Mouse (Mus musculus): ENCODE results near the gene Gm28635.
A peak's percentile ranks its signal among the peaks of the same experiment; 100 is the strongest.

Gm28635 gene

DNA sequence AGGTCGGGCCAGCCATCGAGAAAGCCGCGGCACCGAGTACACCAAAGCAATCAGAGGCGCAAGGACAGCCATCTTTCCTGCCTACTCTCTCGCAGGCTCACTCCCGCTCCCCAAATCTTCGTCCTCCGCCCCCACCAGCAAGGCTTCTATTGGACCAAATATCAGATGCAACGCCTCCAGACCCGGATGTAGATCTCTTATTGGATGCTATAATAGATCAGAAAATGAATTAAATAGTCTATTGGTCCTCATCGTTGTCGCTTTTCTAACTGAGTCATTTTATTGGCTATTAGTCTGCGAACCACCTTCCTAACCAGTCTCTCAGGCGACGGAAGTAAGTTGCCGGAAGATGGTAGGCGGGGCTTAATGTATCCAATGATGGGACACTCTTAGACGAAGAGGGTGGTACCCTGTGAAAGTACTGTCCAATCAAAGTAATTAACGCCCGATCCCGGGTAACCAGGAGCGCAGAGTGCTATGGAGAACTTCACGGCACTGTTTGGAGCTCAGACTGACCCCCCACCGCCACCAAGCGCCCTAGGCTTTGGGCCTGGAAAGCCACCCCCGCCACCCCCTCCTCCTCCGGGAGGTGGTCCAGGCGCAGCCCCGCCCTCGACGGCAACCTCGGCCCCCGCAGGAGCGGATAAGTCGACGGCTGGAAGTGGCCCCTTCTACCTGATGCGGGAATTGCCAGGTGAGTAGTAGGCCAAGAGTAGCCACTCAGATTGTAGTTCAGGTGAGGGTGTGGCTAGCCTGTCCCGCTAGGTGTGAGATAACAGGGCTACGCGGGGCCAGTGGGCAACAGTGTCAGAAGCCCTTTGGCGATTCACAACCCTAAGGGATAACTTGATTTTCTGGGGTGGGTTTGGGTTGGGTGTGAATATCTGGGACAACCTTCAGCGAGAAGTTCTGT lies at the start of gene Gm28635, which contains the start of gene Med19:
Gene Gm28635 (minus strand): TSS at position 74 of the 913 bp plus-strand sequence.
Gene Med19 (plus strand): TSS at position 435 of the 913 bp plus-strand sequence.
- peak; percentile 87 to 94 for DNase-seq

DNA sequence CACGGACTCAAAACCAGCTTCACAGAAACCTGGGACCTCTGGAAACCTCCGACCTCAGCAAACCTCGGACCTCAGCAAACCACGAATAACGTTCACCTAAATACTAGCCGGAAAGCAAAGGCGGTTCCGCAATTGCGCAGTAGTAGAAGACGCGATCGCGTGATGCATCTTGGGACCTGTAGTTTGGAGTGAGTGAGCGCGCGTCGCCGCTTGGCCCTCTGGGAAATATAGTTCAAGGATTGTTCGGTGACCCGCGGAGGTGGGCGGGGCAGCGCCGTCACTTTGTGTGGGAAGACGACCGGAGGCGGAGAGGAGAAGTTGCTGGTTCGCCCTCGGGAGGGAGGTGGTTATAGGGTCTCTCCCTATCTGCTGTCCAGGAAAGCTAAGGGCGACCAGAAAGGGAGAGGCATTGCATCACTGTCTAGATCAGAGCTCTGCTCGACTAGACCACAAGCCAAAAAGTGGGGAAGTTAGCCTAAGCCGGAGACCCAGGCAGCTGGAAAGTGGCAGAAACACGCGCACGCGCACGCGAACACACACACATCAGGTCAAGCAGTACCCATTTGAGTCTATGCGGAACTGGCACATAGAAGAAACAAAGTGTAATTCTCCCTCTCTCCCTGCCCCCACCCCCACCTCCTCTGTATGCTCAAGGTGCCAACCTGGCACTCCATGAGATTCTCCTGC lies 49.5 kb upstream of the Gm28635 start, which contains the start of gene Clp1:
Gene Clp1 (minus strand): TSS at position 179 of the 687 bp plus-strand sequence.
- peak; percentile 96 to 98 for DNase-seq

DNA sequence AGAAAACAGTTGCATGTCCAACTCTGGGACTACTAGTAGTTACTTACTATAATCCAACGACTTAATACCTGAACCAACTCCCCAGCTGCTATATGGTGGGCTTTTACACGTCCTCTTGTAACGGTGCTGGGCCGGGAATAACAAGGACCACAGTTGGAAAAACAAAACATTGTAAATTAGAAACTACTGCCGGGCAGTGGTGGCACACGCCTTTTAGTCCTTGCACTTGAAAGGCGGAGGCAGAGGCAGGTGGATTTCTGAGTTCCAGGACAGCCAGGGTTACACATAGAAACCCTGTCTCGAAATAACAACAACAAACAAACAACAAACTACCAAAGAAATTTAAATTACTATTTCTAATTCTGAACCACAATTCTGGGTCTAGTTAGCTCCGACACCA lies 48.9 kb upstream of the Gm28635 start:
- no peak for DNase-seq

DNA sequence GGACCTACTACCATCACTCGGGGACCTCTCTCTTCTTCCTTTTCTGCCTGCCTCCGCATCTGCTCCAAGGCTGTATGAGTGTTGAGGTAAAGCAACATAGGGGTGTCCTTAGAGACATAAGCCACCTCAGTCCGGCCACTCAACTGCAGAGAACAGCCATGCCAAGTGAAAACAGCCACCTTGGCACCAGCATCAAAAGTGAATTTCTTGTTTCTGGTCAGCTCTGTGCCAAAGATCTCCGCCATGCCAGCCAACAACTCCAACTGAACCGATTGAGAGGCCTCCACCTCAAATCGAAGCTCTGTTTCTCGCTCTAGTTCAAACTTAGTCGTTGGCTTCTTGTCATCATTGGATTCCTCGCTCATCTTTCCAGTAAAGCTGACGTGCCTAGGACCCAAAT lies 47.9 kb upstream of the Gm28635 start:
- no peak for DNase-seq

DNA sequence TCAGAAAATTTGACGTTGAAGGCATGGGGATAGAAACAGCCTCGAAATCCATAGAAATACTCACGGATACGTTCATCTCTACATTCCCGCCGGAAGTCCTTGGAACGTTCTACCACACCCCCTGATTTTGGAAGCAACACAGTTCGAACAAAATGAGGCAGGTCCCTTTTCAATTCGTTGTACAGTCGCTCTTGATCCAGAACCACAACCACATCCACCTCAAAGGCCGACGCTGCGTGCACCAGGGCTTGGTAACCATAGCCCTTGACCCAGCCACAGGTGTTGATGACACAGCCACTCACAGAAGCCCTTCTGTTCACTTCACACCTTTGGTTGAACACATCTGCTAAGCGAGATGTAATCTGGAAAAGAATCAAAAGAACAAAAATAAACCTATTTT lies 46.0 kb upstream of the Gm28635 start:
- no peak for DNase-seq

DNA sequence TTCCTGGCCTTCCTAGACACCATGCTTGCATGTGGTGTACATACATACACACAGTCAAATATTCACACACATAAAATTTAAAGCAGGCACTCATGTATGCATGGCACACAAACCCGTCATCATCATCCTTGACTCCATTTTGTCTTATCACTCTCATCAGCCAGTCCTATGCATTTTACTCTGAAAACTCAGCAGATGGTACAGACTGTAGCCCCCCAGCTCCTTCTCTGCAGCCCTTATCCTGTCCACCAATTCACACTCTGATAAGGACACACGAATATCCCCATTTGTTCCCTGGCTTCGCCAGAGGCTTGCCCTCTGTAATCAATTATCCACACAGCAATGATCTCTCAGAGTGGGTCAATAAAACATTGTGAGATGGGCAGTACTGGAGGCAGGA lies 43.3 kb upstream of the Gm28635 start:
- no peak for DNase-seq

DNA sequence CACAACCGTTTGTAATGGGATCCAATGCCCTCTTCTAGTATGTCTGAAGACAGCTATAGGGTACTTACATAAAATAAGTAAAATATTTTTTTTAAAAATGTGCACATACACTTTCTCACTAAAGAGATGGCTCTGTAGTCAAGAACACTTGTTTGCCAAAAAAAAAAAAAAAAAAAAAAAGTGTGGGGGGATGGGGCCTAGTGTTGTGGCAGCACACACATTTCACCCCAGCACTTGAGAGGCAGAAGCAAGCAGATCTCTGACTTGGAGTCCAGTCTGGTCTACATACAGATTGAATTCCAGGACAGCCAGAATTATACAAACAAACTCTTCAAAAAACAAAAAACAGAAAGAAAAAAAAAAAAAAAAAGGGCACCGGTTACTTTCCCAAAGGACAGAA lies 42.9 kb upstream of the Gm28635 start:
- no peak for DNase-seq

DNA sequence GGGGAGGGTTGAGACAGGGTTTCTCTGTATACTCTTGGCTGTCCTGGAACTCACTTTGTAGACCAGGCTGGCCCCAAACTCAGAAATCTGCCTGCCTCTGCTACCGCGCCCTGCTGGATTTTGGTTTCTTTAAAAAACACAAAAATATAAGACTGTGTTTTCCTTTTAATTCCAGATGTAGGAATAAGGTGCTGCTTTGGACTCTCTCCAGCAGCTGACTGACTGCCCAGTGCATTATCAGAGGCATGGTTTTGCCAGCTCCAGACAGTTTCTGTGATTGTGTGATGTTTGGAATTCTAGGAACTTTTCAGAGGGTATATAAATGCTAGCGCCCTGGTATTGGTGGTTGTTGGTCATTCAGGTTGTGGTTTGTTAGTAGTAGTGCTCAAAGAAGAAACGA lies 39.5 kb upstream of the Gm28635 start:
- DNase-seq, result no peak

DNA sequence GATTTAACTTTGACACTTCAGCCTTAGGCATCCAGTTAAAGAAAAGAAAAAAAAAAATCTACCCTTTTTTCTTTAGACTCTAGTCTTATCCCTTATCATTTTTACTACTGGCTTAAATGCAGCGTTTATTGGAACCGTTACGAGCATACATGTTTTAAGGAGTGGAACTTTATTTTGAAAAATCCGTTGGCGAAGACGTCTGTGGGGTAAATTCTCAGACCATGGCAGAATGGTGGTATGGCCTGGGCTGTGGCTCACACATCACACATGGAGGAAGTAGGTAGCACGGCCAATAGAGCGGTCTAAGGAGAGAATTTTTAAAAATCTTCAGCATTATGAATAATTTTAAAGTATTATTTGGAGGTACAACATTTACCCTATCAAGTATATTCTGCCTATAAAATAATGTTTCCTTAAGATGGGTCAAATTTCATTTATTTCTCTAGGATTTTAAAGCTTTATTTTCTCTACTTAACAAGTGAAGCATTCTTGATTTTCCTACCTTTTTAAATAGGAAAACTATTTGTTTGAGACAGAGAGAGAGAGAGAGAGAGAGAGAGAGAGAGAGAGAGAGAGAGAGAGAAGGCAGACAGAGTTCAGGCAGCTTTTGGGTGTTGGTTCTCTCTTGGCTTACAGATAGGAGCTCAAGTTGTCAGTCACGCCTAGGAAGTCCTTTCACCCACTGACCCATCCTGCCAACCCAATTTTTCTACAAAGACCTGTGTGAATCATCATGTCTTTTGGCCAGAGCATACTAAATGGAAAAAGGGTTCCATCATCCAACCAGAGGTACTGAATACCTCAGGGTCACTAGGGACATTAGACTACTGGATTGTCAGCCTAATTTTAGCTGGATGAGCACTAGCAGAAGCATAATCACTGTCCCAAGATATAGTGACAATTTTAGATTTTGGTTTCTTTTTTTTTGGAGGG lies 38.8 kb upstream of the Gm28635 start:
- no peak for DNase-seq

DNA sequence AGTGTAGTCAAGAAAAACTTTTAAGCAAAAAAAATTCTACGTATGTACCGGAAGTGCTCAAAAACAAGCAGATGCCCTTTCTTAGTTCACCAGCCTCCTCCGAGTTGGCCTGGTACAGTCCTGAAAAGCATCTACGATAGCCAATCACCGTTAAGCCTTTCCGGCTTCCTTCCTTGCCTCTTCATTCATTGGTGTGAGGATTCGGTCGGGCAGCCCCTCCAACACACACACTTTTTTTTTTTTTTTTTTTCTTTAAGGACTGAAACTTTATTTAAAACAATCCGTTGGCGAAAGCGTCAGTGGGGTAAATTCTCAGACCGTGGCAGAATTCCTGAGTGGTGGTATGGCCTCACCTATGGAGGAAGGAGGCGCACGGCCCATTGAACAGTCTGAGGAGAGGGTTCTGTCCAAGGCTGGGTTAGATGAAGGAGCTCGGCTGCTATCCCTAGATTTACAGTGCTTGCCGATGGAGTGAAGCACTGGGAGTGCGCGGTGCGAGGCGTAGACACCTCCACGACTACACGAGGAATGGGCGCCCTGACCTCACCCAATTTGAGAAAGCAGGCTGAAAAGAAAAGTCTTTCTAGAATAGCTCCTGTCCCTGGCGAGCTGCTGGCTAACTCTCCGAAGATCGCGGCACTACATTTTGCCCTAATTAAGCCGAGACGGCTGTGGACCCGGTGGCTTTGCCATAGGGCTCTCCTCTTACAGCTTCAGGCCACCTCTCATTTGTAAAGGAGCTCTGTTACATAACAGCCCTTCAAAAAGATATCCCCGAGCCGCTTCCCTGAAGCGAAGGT lies 37.9 kb upstream of the Gm28635 start:
- DNase-seq, result peak; percentile 72 to 87

DNA sequence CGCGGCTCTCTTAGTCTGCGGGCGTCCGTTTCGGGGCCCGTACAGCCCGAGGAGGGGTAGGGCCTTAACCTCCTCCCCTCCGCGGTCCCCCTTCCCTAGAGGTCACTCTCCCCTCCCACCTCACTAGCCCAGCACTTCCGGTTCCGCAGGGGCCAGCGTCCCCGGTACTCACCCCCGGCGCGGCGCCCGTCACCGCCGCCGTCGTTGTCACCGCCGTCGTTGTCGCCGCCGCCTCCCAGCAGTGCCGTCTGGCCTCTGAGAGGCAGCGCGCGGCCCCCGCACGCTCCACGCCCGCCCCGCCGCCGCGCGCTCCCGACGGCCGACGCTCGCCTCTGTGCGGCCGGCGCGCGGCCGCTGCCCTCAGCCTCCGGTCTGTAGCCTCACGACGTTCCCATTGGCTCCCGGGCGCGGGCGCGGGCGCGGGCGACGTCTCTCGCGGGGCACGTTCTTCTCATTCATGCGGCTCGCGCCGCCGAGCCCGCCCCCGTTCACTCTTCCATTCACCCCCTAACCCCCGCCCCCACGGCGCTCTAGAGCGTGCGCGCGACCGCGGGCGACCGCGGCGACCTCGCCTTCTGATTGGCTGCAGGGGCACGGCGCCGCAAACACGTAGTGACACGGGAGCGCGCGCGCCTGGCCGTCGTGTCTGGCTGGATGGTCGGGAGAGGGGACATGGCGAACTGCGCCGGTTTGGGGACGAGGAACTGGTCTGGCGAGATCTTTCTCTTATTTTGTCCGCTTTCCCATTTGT lies 37.1 kb upstream of the Gm28635 start, which contains the start of gene Zdhhc5:
Gene Zdhhc5 (minus strand): TSS at position 370 of the 751 bp plus-strand sequence.
- DNase-seq, result peak; percentile 99 to 100

DNA sequence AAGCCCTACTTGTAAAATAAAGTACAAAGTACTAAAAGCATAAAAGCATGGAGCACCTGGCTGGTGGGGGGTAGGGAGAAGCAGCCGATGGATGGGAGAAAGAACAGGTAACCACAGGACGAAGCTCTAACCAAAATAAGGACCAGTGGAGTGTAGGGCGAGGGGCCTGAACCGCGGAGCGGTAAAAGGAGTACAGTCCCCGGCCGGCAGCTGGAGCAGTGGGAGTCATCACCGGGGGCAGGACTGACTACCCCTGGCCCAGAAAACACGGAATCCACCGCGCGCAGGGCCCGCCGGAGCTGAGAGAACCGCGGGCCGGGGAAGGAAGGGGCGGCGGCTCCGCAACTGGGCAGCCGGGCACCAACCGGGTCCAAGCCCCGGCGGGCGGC lies 36.6 kb upstream of the Gm28635 start:
- no peak for DNase-seq

DNA sequence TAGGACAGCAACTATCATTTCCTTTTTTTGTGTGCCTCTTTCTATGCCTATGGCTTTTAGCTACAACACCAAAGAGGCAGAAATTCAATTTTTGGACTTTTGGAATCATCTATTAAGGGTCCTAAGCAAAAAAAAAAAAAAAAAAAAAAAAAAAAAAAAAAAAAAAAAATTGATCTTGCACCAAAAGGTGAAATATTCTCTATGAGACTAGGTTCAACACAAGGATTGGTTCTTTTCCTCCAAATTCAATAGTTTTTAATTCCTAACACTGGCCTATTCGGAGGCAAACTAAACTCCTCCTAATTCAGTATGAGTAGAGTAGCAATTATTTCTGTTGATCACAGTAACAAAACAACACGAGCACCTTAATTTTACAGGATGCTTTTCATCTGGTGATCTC lies 34.1 kb upstream of the Gm28635 start:
- no peak for DNase-seq

DNA sequence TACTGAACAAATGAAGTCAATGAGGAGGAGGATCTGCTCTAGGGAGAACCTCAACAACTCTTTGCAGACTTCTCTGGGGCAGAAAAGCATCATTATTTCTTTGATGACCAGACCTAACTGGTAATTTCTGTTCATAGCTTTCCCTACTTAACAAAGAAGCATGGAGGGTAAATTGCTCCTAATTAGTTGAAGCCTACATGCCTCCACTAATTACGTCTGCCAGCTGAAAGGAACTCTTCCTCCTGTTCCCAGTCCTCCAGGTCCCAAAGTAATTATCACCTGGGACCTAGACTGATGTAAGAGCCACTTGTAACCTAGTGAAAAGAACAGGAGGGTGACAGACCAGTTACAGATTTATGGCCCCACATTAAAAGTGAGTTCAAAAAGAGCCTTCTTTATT lies 29.7 kb upstream of the Gm28635 start:
- DNase-seq, result no peak

DNA sequence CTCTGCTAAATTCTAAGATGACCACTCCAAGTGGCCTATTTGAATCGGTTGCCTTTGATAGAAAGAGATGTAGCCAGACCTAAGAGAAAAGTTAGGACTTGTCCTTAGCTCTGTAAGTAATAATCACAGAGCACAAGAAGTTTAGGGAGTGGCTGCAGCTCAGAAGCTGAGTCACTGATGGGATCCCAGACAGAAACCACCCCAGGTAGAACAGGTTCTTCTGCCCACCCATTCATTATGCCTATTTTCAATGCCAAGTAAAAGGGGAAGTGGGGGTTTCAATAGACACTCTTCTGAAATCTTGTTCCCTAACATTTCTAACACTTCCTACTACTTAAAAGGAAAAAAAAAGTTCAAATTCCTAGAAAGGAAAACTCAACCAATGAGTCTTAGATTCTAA lies 27.5 kb upstream of the Gm28635 start:
- no peak for DNase-seq

DNA sequence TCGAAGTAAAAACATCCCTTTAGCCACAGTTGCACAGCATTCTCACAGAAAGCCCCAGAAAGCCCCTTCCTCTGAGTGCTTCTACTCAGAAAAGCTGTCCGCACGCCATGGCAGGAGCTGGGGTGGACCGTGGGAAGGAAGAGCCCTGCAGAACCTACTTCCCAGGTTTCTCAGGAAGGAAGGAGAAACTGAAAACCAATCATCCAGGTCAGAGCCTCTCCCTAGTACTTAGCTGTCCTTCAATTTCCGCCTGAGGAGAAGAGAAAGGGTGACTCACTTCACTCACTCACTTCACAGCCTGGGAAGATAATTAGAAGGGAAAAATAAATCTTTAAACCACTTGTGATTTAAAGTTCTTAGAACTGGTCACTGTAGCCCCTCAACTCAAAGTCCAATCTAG lies 26.5 kb upstream of the Gm28635 start:
- peak in 1 of 2 experiments; percentile 16 for DNase-seq

DNA sequence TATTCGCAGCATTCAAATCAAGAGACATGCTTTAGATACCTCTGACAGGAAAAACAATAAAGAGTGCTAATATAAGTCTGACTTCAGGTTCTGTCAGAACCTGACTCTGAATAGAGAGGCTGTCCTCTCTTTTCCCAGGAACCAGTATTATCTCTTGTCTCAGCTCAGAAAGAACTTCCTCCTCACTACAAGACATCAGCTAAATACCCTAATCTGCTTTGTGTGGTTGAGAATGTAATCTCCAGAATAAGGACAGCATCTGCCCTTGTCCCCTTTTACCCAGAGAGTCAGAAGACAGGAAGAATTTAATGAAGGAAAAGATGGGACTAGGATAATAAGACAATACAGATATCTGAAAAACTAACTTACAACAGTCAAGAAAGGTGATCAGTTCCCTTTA lies 25.7 kb upstream of the Gm28635 start:
- DNase-seq, result no peak

DNA sequence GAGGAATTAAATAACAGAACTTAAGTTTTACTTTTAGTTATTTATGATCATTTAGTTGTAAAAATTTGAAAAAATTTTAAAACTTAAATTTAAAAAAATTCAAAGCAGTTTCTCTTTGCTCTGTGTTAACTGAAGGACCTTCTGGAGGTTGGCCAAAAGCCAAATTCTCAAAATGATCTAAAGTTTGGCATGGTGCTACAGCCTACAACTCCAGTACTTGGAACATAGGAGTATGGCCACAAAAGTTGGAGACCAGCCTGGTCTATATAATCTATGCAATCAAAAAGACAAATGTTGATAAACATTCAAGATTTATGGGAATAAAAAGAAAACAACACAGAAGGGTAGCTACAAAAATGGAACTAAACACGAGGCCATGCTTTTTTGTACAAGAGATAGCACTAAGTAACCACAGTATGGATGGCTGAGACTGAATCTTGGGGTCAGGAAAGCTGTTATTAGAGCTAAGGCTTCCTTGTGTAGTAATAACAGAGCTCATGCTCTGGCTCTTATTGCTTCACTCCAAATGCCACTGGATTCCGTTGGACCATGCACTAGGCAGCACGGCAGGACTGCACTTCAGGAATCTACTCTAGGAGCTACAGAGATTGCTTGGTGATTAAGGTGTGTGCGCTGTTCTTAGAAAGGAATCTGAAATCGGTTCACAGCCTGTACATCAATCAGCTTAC lies 17.3 kb upstream of the Gm28635 start:
- no peak for DNase-seq

DNA sequence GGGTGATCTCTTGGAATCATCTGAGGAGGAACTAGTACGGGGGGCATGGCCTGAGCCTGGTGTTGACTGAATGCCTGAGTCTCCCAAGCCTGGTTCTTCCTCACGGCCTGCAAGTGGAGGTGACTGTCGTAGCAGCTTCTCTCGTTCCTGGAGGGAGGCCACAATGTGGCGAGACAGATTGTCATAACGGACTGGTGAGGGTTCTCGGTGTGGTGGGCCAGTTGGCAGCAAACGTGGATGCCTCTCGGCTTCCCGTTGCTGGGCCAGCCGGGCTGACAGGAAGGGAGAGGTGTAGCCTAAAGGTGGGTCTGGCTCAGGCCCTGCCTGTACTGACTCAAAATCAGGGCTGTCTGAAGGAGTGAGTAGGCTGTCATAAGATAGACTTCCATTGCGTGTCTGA lies 12.2 kb upstream of the Gm28635 start:
- DNase-seq, result no peak

DNA sequence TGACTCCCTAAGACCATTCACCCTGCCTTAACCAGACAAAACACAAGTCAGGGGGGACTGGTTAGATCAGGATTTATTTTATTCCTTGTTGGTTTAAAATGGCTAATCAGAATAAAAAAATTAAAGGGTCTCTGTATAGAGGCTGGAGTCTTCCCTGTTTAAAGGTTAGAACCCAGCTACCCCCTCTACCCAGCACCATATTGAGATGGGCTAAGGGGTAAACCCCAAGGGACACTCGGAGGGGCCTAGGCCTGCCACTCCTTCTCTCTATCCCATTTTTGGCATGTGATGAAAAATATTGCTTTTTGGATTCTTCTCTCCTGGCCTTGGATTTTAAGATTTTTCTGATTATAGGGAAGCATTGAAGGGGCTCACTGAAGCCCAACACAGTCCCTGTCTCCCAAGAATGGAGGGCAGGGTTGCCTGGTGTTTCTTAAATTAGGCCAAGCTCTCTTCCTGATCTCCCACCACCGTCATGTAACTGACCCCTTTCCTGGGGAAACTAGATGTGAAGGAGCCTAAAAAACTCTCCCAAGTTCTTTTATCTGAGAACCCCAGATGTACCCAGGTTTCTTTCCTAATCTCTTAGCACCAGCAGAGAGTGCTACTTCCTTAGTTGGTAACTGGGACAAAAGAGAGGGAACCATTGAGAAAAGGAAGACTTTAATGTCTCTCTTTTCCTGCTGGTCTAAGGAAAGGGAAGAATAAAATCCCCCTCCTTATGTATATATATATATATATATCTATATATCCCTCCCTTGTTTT lies 10.4 kb upstream of the Gm28635 start:
- DNase-seq, result no peak

Measured in kidney, postnatal 4 days (tissue).